Mouse (Mus musculus) lung, postnatal 25 days (tissue): Measurements from ENCODE around the gene Gm21731.
"Not testable (repeated sequence)": the region's sequence is repeated elsewhere in the genome, so short reads cannot be mapped to it uniquely, and the experiment has no call there.

ENCODE experiments used
- DNase-seq: peaks from one replicate; pipeline ENCODE4 v3.0.0; 2022; ENCODE audit warnings: low spot score

Gene Gm21731

GRCm38 (mm10) chr13:120238811-120239210 lies at the start of gene Gm21731:
Gene Gm21731 (plus strand): TSS chr13:120239111.
- DNase-seq, result not testable (repeated sequence)

- not testable (repeated sequence) for DNase-seq
These were observed 42.6 kb upstream of the Gm21731 start for GRCm38 (mm10) chr13:120196189-120196821.

- not testable (repeated sequence) for DNase-seq
These were observed 23.1 kb upstream of the Gm21731 start, which contains the start of gene Gm21762 for GRCm38 (mm10) chr13:120215847-120216246. Gene Gm21762 (minus strand): TSS chr13:120215947.

- not testable (repeated sequence) for DNase-seq
These were observed 18.0 kb upstream of the Gm21731 start for GRCm38 (mm10) chr13:120220922-120221321.

- not testable (repeated sequence) for DNase-seq
These were observed 15.8 kb upstream of the Gm21731 start for GRCm38 (mm10) chr13:120223012-120223659.

GRCm38 (mm10) chr13:120231798-120232197 lies 7.1 kb upstream of the Gm21731 start:
- DNase-seq, result not testable (repeated sequence)

GRCm38 (mm10) chr13:120232447-120233049 lies 6.4 kb upstream of the Gm21731 start:
- not testable (repeated sequence) for DNase-seq

GRCm38 (mm10) chr13:120251208-120251924 lies 12.5 kb downstream of the Gm21731 start:
- not testable (repeated sequence) for DNase-seq

- not testable (repeated sequence) for DNase-seq
These were observed 20.1 kb downstream of the Gm21731 start for GRCm38 (mm10) chr13:120258817-120259658.

- DNase-seq, result not testable (repeated sequence)
These were observed 20.8 kb downstream of the Gm21731 start for GRCm38 (mm10) chr13:120259718-120260117.

- not testable (repeated sequence) for DNase-seq
These were observed 24.0 kb downstream of the Gm21731 start, which contains the start of gene AF067061 for GRCm38 (mm10) chr13:120262870-120263269. Gene AF067061 (plus strand): TSS chr13:120263114.

GRCm38 (mm10) chr13:120277837-120278236 lies 38.9 kb downstream of the Gm21731 start:
- DNase-seq, result not testable (repeated sequence)

GRCm38 (mm10) chr13:120278784-120279183 lies 39.9 kb downstream of the Gm21731 start:
- no peak for DNase-seq
